Mouse (Mus musculus) adrenal gland, adult 2 months (tissue): ENCODE measurements at regions not wholly inside any gene's neighbourhood (a gene's known extent, or its start where the extent isn't known, plus 50 kb on each side); places are given as distances from the start of the nearest gene placed in this dataset.
A peak's percentile ranks its signal among the peaks of the same experiment; 100 is the strongest.
"Not testable (repeated sequence)": the region's sequence is repeated elsewhere in the genome, so short reads cannot be mapped to it uniquely, and the experiment has no call there.

Experiments
- DNase-seq: peaks from one replicate; pipeline ENCODE4 v3.0.0; 2021
- microRNA-seq, 2 experiments: library from miRNA; unstranded; fragments of <30 nt; microRNA quantifications; one replicate each; pipeline ENCODE4 v1.2.0; 2021

DNA sequence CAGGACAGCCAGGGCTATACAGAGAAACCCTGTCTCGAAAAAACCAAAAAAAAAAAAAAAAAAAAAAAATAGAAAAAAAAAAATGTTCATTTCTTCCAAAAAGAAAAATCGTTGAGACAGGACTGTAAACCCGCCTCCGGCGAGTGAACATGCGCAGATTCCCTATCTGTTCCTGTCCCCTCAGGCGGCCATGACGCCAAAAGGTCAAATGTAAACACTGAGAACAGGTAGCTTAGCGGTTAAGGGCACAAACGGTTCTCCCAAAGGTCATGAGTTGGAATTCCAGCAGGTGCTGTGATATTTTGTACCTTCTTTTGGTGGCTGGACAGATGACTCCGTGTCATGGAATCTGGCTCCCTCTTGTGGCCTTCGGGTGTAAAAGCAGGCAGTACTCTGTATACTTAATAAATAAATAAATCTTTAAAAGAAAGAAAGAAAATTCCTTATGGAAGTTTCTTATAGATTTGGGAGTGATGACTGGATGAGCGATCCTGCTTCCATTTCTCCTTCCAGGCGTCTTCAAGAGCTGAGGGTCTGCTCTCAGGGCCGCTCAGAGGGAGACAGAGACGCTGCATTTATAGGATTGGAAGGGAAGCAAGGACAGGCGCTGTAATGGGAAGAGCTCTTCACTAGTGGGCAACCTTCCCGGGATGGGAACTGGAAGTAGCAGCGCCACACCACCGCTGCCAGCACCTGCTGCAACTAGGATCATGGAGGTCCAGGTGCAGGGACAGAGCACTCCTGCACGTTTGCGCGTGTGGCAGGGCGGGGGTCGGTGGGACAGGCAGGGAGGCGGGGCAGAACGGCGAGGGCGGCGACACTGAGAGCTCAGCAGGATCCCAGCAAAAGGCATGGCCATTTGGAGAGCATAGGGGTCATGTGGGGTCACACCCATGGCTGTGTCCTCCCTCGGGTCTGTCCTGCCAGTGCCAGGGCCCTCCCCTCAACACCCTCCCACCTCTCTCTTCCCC, 189.2 kb upstream of the Gm10767 start:
- peak; percentile 14 for DNase-seq

DNA sequence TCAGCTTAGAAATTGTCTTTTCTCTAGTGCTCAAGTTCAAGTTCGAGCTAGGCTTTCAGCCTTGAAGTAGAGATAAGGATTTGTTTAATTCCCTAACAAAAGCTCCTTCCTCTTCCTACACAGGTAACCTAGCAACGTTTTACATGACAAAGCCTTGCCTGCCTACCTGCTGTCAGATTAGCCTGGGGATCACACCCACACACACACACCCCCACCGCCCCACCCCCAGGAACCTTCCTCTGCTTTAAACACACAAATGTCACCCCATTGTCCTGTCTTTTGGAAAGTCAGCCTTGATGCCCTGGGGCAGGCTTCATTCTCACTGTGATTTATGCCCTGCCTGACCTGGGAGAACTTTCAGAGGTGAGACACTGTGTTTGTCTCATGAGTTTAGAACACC, 193.7 kb upstream of the Gm10767 start:
- not testable (repeated sequence) for DNase-seq

DNA sequence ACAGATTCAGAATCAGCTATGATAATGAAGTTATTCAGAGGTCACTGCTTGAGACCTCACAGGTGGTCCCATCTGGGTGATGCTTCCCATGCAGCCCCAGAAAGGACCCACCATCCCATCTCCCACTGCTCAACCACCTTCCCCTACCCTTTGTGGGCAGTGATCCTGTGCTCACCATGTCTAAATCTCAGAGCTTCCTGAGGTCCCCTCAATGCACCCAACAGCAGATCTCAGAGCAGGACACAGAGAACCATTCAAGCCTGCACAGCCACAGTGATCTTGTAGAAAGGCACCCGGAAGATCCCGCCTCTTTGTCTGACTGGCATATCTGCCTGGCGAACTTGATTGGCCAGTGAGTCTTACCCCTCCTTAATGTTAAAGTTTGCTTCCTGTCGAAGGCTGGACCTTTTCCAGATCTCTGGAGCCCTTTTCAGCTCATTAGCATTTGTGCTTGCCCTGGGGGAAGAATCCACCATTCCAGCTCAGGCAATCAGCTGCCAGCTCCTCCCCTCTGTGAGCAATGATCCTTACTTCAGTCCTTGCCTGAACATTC, 206.7 kb upstream of the Gm10767 start:
- DNase-seq: not testable (repeated sequence)

DNA sequence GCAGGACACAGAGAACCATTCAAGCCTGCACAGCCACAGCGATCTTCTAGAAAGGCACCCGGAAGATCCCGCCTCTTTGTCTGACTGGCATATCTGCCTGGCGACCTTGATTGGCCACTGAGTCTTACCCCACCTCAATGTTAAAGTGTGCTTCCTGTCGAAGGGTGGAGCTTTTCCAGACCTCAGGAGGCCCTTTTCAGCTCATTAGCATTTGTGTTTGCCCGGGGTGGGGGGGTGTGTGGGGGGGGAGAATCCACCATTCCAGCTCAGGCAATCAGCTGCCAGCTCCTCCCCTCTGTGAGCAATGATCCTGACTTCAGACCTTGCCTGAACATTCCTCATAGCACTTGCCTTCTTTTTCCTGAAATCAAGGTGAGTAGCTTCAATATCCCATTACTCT, 223.9 kb upstream of the Gm10767 start:
- DNase-seq: not testable (repeated sequence)

GRCm38 (mm10) chr13:66642245-66642644, 201.3 kb upstream of the 2410141K09Rik start:
- not testable (repeated sequence) for DNase-seq

DNA sequence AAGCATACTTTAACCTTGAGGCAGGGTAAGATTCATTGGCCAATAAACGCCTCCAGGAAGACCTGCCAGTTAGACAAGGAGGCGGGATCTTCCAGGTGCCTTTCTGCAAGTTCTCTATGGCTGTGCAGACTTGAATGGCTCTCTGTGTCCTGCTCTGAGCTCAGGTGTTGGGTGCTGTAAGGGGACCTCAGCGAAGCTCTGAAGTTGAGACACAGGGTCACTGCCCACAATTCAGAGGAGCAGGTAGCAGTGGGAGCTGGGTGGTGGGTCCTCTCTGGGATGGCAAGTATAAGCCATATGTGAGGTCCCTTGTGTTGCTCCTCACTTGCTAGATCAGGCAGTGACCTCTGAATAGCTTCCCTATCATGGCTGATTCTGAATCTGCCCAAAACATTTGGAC, 184.8 kb upstream of the 2410141K09Rik start:
- not testable (repeated sequence) for DNase-seq

GRCm38 (mm10) chr13:66586041-66586440, 145.1 kb upstream of the 2410141K09Rik start:
- DNase-seq: not testable (repeated sequence)

GRCm38 (mm10) chr13:66563616-66564015, 122.7 kb upstream of the 2410141K09Rik start:
- not testable (repeated sequence) for DNase-seq

DNA sequence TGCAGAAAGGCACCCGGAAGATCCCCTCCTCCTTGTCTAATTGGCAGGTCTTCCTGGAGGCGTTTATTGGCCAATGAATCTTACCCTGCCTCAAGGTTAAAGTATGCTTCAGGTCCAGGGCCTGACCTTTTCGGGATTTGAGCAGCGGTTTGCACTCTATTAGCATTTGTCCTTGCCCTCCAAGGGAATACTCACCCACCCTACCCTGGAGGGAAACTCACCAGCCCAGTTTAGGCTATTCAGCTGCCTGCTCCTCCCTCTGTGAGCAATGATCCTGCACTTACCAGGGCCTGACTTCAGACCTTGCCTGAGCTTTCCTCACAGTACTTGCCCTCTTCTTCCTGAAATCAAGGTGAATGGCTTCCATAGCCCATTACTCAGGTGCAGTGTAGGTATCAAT, 115.5 kb upstream of the 2410141K09Rik start:
- not testable (repeated sequence) for DNase-seq

DNA sequence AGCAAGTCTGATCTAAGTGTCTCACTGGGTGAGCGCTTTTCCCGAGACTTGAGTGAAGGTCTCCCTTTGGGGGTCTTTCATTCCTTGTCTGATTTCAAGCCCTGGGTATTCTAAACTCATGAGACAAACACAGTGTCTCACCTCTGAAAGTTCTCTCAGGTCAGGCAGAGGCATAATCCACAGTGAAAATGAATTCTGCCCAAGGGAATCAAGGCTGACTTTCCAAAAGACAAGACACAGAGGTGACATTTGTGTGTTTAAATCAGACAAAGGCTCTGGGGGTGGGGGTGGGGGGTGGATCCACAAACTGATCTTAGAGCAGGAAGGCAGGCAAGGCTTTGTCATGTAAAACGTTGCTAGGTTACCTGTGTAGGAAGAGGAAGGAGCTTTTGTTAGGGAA, 107.0 kb upstream of the 2410141K09Rik start:
- DNase-seq: not testable (repeated sequence)

DNA sequence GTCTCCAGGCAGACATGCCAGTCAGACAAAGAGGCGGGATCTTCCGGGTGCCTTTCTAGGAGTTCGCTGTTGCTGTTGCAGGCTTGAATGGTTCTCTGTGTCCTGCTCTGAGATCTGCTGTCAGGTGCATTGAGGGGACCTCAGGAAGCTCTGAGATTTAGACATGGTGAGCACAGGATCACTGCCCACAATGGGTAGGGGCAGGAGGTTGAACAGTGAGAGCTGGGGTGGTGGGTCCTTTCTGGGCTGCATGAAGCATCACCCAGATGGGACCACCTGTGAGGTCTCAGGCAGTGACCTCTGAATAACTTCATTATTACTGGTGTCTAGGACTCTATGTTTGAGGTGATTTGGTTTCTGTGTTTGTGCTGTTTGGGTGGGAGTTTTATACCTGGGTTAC, 78.7 kb upstream of the 2410141K09Rik start:
- not testable (repeated sequence) for DNase-seq

Small RNA genes lying in the stretch of these regions (microRNA-seq; reads per million reads assigned to microRNA genes)
- 0 reads per million in 2 experiments for gene Gm27501
